Mouse (Mus musculus) bone marrow macrophage, adult 2 months (primary cell): ENCODE data around the gene Chchd1. TPM values are rescaled to one million over a fixed set of nuclear protein-coding genes. Genes with fewer than 3 reads are reported as not detected.
A peak's percentile ranks its signal among the peaks of the same experiment; 100 is the strongest.

ENCODE experiments used
- H3K27ac ChIP-seq: 2 replicates; pipeline ENCODE4 v1.5.1; 2012; ENCODE audit warnings: low read depth, low read length; ENCODE audit not compliant: insufficient read depth
- H3K4me1 ChIP-seq: 2 replicates; pipeline ENCODE4 v1.6.1; 2012; ENCODE audit warnings: low read length; ENCODE audit not compliant: control insufficient read depth, insufficient read depth
- H3K4me3 ChIP-seq: 2 replicates; pipeline ENCODE4 v1.5.1; 2012; ENCODE audit warnings: mild to moderate bottlenecking, low read length, moderate library complexity; ENCODE audit not compliant: insufficient read depth
- CTCF ChIP-seq: IDR thresholded peaks from 2 replicates; pipeline ENCODE4 v1.5.1; 2012; ENCODE audit warnings: low read depth, mild to moderate bottlenecking, low read length, moderate library complexity
- POLR2A ChIP-seq: IDR thresholded peaks from 2 replicates; pipeline ENCODE4 v1.6.1; 2012; ENCODE audit warnings: mild to moderate bottlenecking, low read depth, low read length, borderline replicate concordance
- polyA plus RNA-seq: library from polyadenylated mRNA; stranded (reverse); fragments of >200 nt; gene quantifications from 2 replicates; pipeline ENCODE4 v1.2.4, GENCODE M21; 2012; ENCODE audit not compliant: missing spikeins, insufficient read depth, insufficient read length

Gene Chchd1
- polyA plus RNA-seq, 1 experiment, result 70.7 TPM

GRCm38 (mm10) chr14:20735892-20736390 lies 33.1 kb downstream of the Chchd1 start:
- Histone ChIP-seq H3K4me3 (no peak overlapping the region), H3K27ac (no peak overlapping the region), H3K4me1 (peaks cover 23% of the 10 kb centered on the region)
- TF ChIP-seq POLR2A, result no peak
- TF ChIP-seq CTCF, result no peak

- Histone ChIP-seq H3K4me3 (no peak overlapping the region), H3K4me1 (peaks cover 15% of the 10 kb centered on the region), H3K27ac (no peak overlapping the region)
- TF ChIP-seq CTCF (0 out of 2 replicates have a peak, but pooled peaks have one; percentile 19), POLR2A (no peak)
Measured at GRCm38 (mm10) chr14:20737306-20737705, 34.5 kb downstream of the Chchd1 start.

DNA sequence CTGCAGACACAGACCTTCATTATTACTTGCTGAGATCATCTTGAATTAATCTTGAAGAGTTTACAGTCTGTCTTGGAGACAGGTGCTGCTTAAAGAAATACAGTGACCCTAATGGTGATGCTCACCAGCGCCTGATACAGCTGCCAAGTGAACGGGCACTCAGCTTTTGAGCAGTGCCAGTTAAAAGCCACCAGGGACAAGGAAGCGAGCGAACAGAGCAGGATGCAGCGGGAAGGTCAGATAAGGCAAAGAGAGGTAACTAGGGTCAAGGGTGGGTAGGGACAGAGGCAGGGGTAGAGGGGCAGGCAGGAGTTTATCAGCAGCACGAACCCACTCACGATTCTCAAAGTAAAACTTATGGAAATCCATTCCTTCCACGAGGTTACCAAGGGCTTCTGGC lies 35.7 kb downstream of the Chchd1 start:
- TF ChIP-seq CTCF (no peak), POLR2A (no peak)
- no peak overlapping the region for H3K4me3 ChIP-seq
- no peak overlapping the region for H3K27ac ChIP-seq
- H3K4me1 ChIP-seq, result peaks cover 7% of the 10 kb centered on the region

DNA sequence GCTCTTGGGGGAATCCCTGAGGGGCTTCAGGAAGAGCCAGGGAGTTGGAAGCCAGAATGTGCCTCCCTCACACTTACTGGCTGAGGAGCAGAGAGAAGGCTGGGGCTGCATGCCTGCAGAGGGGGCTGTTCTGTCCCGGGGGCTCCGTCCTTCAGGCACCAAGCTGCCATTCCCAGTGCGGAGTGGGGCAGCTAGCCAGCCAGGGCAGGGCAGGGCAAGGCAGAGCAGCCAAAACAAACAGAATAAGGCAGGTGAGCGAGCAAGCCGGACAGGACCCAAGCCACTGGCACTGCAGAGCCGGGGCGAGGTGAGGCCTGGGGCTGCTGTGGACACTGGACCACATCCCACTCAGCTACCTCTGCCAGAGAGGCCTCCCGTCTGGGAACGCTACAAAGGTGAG lies 38.5 kb downstream of the Chchd1 start:
- Histone ChIP-seq H3K27ac (no peak overlapping the region), H3K4me1 (no peaks in the 10 kb centered on the region), H3K4me3 (no peak overlapping the region)
- TF ChIP-seq CTCF, result no peak
- TF ChIP-seq POLR2A, result no peak

GRCm38 (mm10) chr14:20743614-20744013 lies 40.8 kb downstream of the Chchd1 start:
- H3K27ac ChIP-seq, result no peak overlapping the region
- no peak for TF ChIP-seq POLR2A
- no peak for TF ChIP-seq CTCF
- H3K4me1 ChIP-seq, result no peaks in the 10 kb centered on the region
- no peak overlapping the region for H3K4me3 ChIP-seq

GRCm38 (mm10) chr14:20746935-20747334 lies 44.1 kb downstream of the Chchd1 start:
- no peaks in the 10 kb centered on the region for H3K4me1 ChIP-seq
- TF ChIP-seq CTCF (no peak), POLR2A (no peak)
- no peak overlapping the region for H3K27ac ChIP-seq
- no peak overlapping the region for H3K4me3 ChIP-seq

DNA sequence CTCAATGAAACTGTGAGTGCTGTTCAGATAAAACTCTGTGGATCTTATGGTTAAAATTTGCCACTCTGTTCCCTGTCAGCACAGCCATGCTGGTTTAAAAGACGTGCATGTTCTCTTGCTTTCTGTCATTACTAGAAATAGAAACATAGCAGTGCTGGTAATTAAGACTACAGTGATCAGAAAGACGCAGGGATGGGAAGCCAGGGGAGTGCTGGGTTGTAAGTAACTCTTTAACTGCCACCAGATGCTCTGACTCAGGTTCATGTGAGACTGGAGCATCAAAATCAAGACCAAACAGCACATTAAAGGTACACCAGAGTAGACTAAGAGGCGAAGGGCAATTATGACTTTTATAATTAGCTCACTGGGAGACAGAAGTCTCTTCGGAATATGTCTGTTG lies 45.6 kb downstream of the Chchd1 start:
- TF ChIP-seq POLR2A (no peak), CTCF (no peak)
- Histone ChIP-seq H3K4me1 (no peaks in the 10 kb centered on the region), H3K27ac (no peak overlapping the region), H3K4me3 (no peak overlapping the region)

- H3K4me1 ChIP-seq, result no peaks in the 10 kb centered on the region
- TF ChIP-seq POLR2A (no peak), CTCF (no peak)
- no peak overlapping the region for H3K27ac ChIP-seq
- H3K4me3 ChIP-seq, result no peak overlapping the region
Measured at GRCm38 (mm10) chr14:20749494-20750051, 46.8 kb downstream of the Chchd1 start.

DNA sequence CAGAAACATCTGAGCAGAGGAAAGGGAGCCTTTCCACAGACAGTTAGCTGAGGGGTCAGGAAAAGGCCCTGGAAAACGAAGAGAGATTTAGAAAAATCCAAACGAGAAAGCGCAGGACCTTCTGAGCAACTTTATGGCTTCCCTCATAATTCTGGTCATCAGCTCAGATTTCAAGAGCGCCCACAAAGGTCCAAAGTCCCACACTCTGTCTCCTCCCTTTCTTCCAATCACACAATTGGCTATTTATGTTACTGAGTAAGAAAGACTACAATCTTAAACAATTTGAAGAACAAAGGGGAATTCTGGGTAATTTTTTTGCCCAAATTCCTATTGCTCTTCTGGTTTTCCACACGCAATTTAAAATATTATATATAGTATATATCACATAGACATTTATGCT lies 47.7 kb downstream of the Chchd1 start:
- Histone ChIP-seq H3K4me1 (no peaks in the 10 kb centered on the region), H3K4me3 (no peak overlapping the region), H3K27ac (no peak overlapping the region)
- TF ChIP-seq POLR2A, result no peak
- no peak for TF ChIP-seq CTCF

GRCm38 (mm10) chr14:20753792-20754191 lies 51.0 kb downstream of the Chchd1 start:
- Histone ChIP-seq H3K4me3 (no peak overlapping the region), H3K4me1 (no peaks in the 10 kb centered on the region), H3K27ac (no peak overlapping the region)
- TF ChIP-seq CTCF (no peak), POLR2A (no peak)

Other genes with a start within 250 kb of the Chchd1 start
- 140 and 141 TPM in 2 replicates for gene Anxa7, start 222.9 kb upstream of the Chchd1 start, polyA plus RNA-seq
- gene Mss51, start 206.1 kb upstream of the Chchd1 start, polyA plus RNA-seq, result 1.9 and 2.4 TPM in 2 replicates
- gene Ppp3cb, start 156.4 kb upstream of the Chchd1 start, polyA plus RNA-seq, result 52.1 and 56.8 TPM in 2 replicates
- gene Usp54, start 61.9 kb upstream of the Chchd1 start, polyA plus RNA-seq, result 2.9 and 3.4 TPM in 2 replicates
- 2.4 and 5.1 TPM in 2 replicates for gene Myoz1, start 46.5 kb upstream of the Chchd1 start, polyA plus RNA-seq
- gene Synpo2l, start 34.7 kb upstream of the Chchd1 start, polyA plus RNA-seq, result not detected in 2 replicates
- 64.1 and 73.0 TPM in 2 replicates for gene Sec24c, start 28.7 kb upstream of the Chchd1 start, polyA plus RNA-seq
- gene Fut11, start 8.0 kb upstream of the Chchd1 start, polyA plus RNA-seq, result 18.5 and 19.0 TPM in 2 replicates
- gene Zswim8, start 4.5 kb downstream of the Chchd1 start, polyA plus RNA-seq, result 85.9 and 94.2 TPM in 2 replicates
- 60.1 and 63.9 TPM in 2 replicates for gene Ndst2, start 31.6 kb downstream of the Chchd1 start, polyA plus RNA-seq
- gene Camk2g, start 91.1 kb downstream of the Chchd1 start, polyA plus RNA-seq, result 18.2 and 24.6 TPM in 2 replicates
- gene Plau, start 133.7 kb downstream of the Chchd1 start, polyA plus RNA-seq, result 16.7 and 18.6 TPM in 2 replicates
- gene Vcl, start 226.4 kb downstream of the Chchd1 start, polyA plus RNA-seq, result 12.9 and 13.2 TPM in 2 replicates